Mouse (Mus musculus): Measurements from ENCODE around the gene Tbx1.

GRCm38 (mm10) chr16:18586906-18587546, 3.4 kb downstream of the Tbx1 start:
- TF ChIP-seq CTCF (conservative IDR thresholded peaks at IDR 0.05; ENCODE audit: low read length) (no peak), NANOG (IDR thresholded peaks at IDR 0.05; ENCODE audit: borderline replicate concordance, low read length) (no peak)

Data from E14TG2a.4 (cell line).